Mouse (Mus musculus): ENCODE results near the gene Artn. TPM values are rescaled to one million over a fixed set of nuclear protein-coding genes. Genes with fewer than 3 reads are reported as not detected.

Gene Artn
- polyA plus RNA-seq, 1 experiment from 2014 or later: 0.50 TPM

DNA sequence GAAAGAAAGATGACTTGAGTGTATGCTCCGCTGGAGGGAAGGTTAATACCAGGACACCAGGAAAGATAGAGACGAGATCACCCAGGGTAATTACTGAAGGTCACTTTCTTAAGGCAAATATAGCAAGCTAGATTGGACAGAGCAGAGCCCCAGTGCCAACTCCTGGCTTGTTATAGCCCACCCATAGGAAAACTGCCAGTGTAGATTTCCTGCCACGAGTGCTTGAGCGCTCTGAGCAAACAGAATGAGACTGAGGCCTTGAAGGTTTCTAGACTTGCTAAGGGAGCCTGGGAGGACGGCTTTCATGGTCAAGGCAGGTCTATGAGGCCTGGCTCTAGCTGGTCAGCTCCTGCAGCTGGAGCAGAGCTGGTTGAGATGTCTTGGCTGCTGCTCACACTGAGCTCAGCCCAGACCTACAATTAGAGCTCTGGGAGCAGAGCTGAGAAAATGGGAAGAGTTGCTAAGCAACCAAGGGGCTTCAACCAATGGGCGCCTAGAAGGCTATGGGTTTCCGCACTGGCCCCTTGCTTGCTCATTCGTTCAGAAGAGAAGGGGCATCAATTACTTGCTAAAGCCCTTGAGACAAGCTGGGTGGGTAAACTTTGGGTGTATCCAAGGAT, 20.6 kb downstream of the Artn start:
- H3K4me2 ChIP-seq: no peak overlapping the region
- H3K9me3 ChIP-seq (replicated peaks; ENCODE audit: control insufficient read depth, low read length): no peaks in the 10 kb centered on the region
- H3K4me3 ChIP-seq (ENCODE audit: low read depth, low read length): no peak overlapping the region
- peaks cover 17% of the 10 kb centered on the region for H3K4me1 ChIP-seq (ENCODE audit: control insufficient read depth, insufficient read depth, low read length)
- no peaks in the 10 kb centered on the region for H3K27me3 ChIP-seq (ENCODE audit: control insufficient read depth, insufficient read depth, low read length)
- ATAC-seq (replicated peaks; ENCODE audit: insufficient number of reproducible peaks, low FRiP score, low TSS enrichment): no peak
- peaks cover 22% of the 10 kb centered on the region for H3K36me3 ChIP-seq (ENCODE audit: control insufficient read depth, insufficient read depth, low read length)
- H3K9ac ChIP-seq (ENCODE audit: low read depth, low read length): no peak overlapping the region
- no peak overlapping the region for H3K27ac ChIP-seq (ENCODE audit: low read depth, low read length)
- WGBS (ENCODE audit: insufficient replicate concordance): 85% methylated on average over 8 of the region's 8 CpGs

DNA sequence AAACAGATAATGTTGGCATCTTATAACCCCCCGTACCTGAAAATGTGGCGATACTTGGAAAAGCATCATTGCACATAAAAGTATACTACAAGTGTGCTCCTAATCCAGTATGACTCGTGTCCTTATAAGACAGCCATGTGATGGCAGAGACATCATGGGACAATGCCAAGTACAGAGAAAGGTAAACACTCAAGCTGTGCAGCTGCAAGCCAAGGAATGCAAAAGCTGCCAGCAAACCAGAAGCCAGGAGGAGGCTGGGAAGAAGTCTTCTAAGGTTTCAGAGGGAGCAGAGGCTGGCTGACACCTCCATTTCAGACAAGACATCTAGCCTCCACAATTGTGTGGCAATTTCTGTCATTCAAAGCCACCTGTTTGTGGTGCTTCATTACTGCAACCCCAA, 23.4 kb downstream of the Artn start:
- ATAC-seq (replicated peaks; ENCODE audit: insufficient number of reproducible peaks, low FRiP score, low TSS enrichment): no peak
- Histone ChIP-seq H3K4me3 (ENCODE audit: low read depth, low read length) (no peak overlapping the region), H3K27me3 (ENCODE audit: control insufficient read depth, insufficient read depth, low read length) (no peaks in the 10 kb centered on the region), H3K27ac (ENCODE audit: low read depth, low read length) (no peak overlapping the region), H3K9me3 (replicated peaks; ENCODE audit: control insufficient read depth, low read length) (no peaks in the 10 kb centered on the region), H3K36me3 (ENCODE audit: control insufficient read depth, insufficient read depth, low read length) (peaks cover 35% of the 10 kb centered on the region), H3K4me1 (ENCODE audit: control insufficient read depth, insufficient read depth, low read length) (peaks cover 4% of the 10 kb centered on the region; the same call in 1 of the 2 replicates), H3K4me2 (no peak overlapping the region), H3K9ac (ENCODE audit: low read depth, low read length) (no peak overlapping the region)
- 86% methylated on average over 3 of the region's 3 CpGs for WGBS (ENCODE audit: insufficient replicate concordance)

DNA sequence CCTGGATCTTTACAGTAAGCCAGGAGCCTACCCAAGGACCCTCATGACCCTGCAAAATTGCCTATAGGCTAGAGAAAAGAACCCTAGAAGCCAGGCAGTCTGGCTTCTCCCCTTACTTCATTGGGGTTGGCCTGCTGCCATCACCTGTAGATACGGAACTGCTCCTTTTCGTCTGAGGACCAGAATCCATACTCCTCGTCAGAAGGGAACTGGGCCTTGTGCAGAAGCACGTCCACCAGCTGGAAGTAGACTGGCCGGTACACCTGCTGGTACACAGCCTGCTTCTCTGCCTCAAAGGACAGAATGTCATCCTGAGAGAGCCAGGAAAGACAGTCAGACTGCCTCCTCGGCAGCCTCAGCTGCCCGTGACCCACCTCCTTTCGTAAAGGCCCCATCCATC, 24.8 kb downstream of the Artn start:
- H3K27me3 ChIP-seq (ENCODE audit: control insufficient read depth, insufficient read depth, low read length): no peaks in the 10 kb centered on the region
- H3K36me3 ChIP-seq (ENCODE audit: control insufficient read depth, insufficient read depth, low read length): peaks cover 43% of the 10 kb centered on the region
- H3K4me1 ChIP-seq (ENCODE audit: control insufficient read depth, insufficient read depth, low read length): peaks cover 4% of the 10 kb centered on the region; the same call in 1 of the 2 replicates
- H3K9ac ChIP-seq (ENCODE audit: low read depth, low read length): no peak overlapping the region
- ATAC-seq (replicated peaks; ENCODE audit: insufficient number of reproducible peaks, low FRiP score, low TSS enrichment): no peak
- no peak overlapping the region for H3K27ac ChIP-seq (ENCODE audit: low read depth, low read length)
- no peak overlapping the region for H3K4me3 ChIP-seq (ENCODE audit: low read depth, low read length)
- H3K4me2 ChIP-seq: no peak overlapping the region
- WGBS (ENCODE audit: insufficient replicate concordance): 88% methylated on average over 8 of the region's 8 CpGs
- H3K9me3 ChIP-seq (replicated peaks; ENCODE audit: control insufficient read depth, low read length): no peaks in the 10 kb centered on the region

DNA sequence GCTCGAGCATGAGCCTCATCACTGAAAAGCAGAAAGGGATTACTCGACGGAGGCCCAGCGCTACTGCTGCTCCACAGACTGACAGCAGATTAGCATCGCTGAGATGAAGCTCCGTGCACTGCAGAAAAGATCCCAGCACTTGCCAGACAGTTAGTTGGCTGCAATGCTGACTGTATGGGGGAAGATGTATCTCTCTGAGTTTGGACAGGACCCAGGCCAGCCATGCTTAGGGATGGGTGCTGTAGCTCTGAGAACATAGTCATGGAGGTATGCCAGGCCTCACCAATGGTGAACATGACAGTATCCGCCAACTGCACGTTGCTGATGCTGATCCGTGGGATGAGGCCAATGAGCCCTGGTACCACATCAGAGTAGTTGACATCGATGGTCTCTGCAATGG, 25.5 kb downstream of the Artn start:
- Histone ChIP-seq H3K9me3 (replicated peaks; ENCODE audit: control insufficient read depth, low read length) (no peaks in the 10 kb centered on the region), H3K4me1 (ENCODE audit: control insufficient read depth, insufficient read depth, low read length) (peaks cover 4% of the 10 kb centered on the region; the same call in 1 of the 2 replicates), H3K36me3 (ENCODE audit: control insufficient read depth, insufficient read depth, low read length) (peaks cover 49% of the 10 kb centered on the region), H3K27me3 (ENCODE audit: control insufficient read depth, insufficient read depth, low read length) (no peaks in the 10 kb centered on the region), H3K4me3 (ENCODE audit: low read depth, low read length) (no peak overlapping the region), H3K9ac (ENCODE audit: low read depth, low read length) (no peak overlapping the region), H3K27ac (ENCODE audit: low read depth, low read length) (no peak overlapping the region), H3K4me2 (no peak overlapping the region)
- 92% methylated on average over 10 of the region's 10 CpGs for WGBS (ENCODE audit: insufficient replicate concordance)
- ATAC-seq (replicated peaks; ENCODE audit: insufficient number of reproducible peaks, low FRiP score, low TSS enrichment): no peak

DNA sequence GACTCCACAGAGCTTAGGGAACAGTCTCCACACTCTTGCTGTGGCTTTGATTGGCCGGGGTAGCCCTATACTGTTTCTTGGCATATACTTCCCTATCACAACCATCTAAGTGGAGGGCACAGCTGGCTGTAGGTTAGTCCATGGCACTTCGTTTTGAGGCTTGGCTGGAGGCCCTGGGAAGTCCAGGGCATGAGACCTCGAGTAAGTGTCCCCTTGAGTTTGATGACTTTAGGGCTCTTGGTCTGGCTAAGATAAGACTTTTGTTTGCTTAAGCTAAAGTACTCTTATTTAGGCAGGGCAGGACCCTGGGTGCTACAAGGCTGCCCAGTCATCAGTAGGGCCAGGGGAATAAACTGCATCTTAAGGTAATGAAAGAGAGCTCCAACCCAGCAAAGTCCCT, 31.5 kb downstream of the Artn start:
- Histone ChIP-seq H3K27me3 (ENCODE audit: control insufficient read depth, insufficient read depth, low read length) (no peaks in the 10 kb centered on the region), H3K27ac (ENCODE audit: low read depth, low read length) (no peak overlapping the region), H3K4me2 (no peak overlapping the region), H3K4me3 (ENCODE audit: low read depth, low read length) (no peak overlapping the region), H3K36me3 (ENCODE audit: control insufficient read depth, insufficient read depth, low read length) (peaks cover 39% of the 10 kb centered on the region), H3K9ac (ENCODE audit: low read depth, low read length) (no peak overlapping the region), H3K4me1 (ENCODE audit: control insufficient read depth, insufficient read depth, low read length) (no peaks in the 10 kb centered on the region), H3K9me3 (replicated peaks; ENCODE audit: control insufficient read depth, low read length) (no peaks in the 10 kb centered on the region)
- no peak for ATAC-seq (replicated peaks; ENCODE audit: insufficient number of reproducible peaks, low FRiP score, low TSS enrichment)
- 73% methylated on average over 3 of the region's 3 CpGs for WGBS (ENCODE audit: insufficient replicate concordance)

DNA sequence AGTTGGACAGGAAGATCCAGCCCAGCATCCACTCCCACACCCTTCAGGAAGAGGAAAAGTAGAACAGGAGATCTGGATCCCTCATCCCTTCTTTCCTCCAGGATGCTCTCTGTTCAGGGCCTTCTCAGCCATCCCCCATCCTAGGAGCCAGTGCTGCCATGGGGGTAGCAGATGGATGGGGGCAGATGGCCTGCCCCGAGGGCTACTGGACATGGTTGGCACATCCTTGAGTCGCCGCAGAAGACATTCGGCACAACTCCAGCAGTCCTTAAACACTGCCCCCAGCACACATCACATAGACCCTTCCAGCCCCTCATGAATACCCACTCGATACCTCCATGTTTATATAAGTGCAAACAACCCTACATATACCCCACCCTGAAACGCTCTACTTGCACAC, 33.5 kb downstream of the Artn start:
- 92% methylated on average over 6 of the region's 6 CpGs for WGBS (ENCODE audit: insufficient replicate concordance)
- H3K36me3 ChIP-seq (ENCODE audit: control insufficient read depth, insufficient read depth, low read length): peaks cover 28% of the 10 kb centered on the region

DNA sequence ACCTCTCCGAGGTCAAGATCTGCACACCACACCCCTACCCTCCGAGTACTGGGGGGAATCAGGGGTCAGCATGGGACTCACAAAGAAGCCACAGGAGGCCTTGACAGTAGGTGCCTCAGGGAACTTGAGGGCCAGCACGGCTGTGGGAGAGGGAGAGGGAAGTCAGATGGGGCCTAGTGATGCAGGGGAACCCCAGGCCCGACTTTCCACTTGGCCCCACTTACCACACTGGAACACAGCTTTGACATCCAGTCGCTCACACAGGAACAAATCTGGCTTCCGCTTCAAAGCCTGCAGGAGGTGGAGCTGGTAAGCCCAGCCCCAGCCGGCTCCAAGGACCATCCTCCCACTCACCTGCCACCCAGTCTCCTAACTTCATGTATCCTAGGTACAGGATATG, 34.2 kb downstream of the Artn start:
- H3K36me3 ChIP-seq (ENCODE audit: control insufficient read depth, insufficient read depth, low read length): peaks cover 22% of the 10 kb centered on the region

More for the DNA sequence above, 33.5 kb downstream of the Artn start:
- no peak overlapping the region for H3K4me2 ChIP-seq
- H3K4me3 ChIP-seq (ENCODE audit: low read depth, low read length): no peak overlapping the region
- H3K4me1 ChIP-seq (ENCODE audit: control insufficient read depth, insufficient read depth, low read length): peaks cover 4% of the 10 kb centered on the region
- H3K9ac ChIP-seq (ENCODE audit: low read depth, low read length): no peak overlapping the region
- no peaks in the 10 kb centered on the region for H3K9me3 ChIP-seq (replicated peaks; ENCODE audit: control insufficient read depth, low read length)
- no peak for ATAC-seq (replicated peaks; ENCODE audit: insufficient number of reproducible peaks, low FRiP score, low TSS enrichment)
- no peaks in the 10 kb centered on the region for H3K27me3 ChIP-seq (ENCODE audit: control insufficient read depth, insufficient read depth, low read length)
- H3K27ac ChIP-seq (ENCODE audit: low read depth, low read length): no peak overlapping the region

DNA sequence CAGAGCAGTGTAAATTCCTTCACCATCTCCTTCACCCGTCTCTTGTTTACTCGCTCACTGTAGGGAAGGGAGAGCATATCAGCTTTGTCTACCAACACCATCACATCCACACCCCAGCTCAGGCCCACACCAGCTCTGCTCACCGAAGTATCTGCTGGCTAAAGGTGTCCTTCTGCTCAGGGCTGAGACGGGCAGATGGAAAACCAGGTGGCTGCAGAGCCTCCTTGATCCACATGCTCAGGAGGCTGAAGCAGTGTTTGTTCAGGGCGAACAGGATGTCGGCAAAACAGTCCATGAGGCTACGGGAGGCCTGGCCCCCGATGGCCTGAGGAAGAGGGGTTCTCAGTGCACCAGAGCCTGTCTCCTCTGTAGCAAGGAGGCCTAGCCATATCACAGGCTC, 35.0 kb downstream of the Artn start:
- H3K9me3 ChIP-seq (replicated peaks; ENCODE audit: control insufficient read depth, low read length): no peaks in the 10 kb centered on the region

More for the DNA sequence above, 34.2 kb downstream of the Artn start:
- H3K4me1 ChIP-seq (ENCODE audit: control insufficient read depth, insufficient read depth, low read length): peaks cover 4% of the 10 kb centered on the region
- H3K4me3 ChIP-seq (ENCODE audit: low read depth, low read length): no peak overlapping the region
- no peak overlapping the region for H3K9ac ChIP-seq (ENCODE audit: low read depth, low read length)
- 78% methylated on average over 7 of the region's 7 CpGs for WGBS (ENCODE audit: insufficient replicate concordance)
- ATAC-seq (replicated peaks; ENCODE audit: insufficient number of reproducible peaks, low FRiP score, low TSS enrichment): no peak
- H3K4me2 ChIP-seq: no peak overlapping the region
- H3K9me3 ChIP-seq (replicated peaks; ENCODE audit: control insufficient read depth, low read length): no peaks in the 10 kb centered on the region
- H3K27ac ChIP-seq (ENCODE audit: low read depth, low read length): no peak overlapping the region
- no peaks in the 10 kb centered on the region for H3K27me3 ChIP-seq (ENCODE audit: control insufficient read depth, insufficient read depth, low read length)

DNA sequence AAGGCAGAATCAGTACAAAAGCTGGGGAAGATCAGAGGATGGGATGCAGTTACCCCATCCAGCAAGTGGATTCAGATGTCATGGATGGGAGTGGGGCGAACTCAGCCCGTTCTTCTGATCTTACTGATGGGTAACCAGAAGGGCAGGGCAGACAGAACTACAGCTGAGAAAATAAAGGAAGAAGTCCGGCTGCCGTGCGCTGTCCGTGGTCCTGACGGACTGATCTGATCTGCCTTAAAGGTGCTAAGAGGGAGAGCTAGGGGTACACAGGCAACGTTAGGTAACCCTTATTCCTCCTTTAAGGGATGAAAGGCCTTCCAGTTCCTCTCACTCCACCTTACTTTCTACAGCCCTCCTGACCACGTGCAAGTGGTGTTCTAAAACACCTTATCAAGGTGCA, 36.2 kb downstream of the Artn start:
- H3K27me3 ChIP-seq (ENCODE audit: control insufficient read depth, insufficient read depth, low read length): no peaks in the 10 kb centered on the region
- H3K4me2 ChIP-seq: no peak overlapping the region
- no peak overlapping the region for H3K9ac ChIP-seq (ENCODE audit: low read depth, low read length)
- H3K4me1 ChIP-seq (ENCODE audit: control insufficient read depth, insufficient read depth, low read length): peaks cover 4% of the 10 kb centered on the region
- H3K36me3 ChIP-seq (ENCODE audit: control insufficient read depth, insufficient read depth, low read length): peaks cover 8% of the 10 kb centered on the region
- H3K27ac ChIP-seq (ENCODE audit: low read depth, low read length): no peak overlapping the region
- 11% methylated on average over 9 of the region's 9 CpGs for WGBS (ENCODE audit: insufficient replicate concordance)
- ATAC-seq (replicated peaks; ENCODE audit: insufficient number of reproducible peaks, low FRiP score, low TSS enrichment): no peak
- no peaks in the 10 kb centered on the region for H3K9me3 ChIP-seq (replicated peaks; ENCODE audit: control insufficient read depth, low read length)
- H3K4me3 ChIP-seq (ENCODE audit: low read depth, low read length): no peak overlapping the region

More for the DNA sequence above, 35.0 kb downstream of the Artn start:
- Histone ChIP-seq H3K36me3 (ENCODE audit: control insufficient read depth, insufficient read depth, low read length) (peaks cover 16% of the 10 kb centered on the region), H3K4me3 (ENCODE audit: low read depth, low read length) (no peak overlapping the region), H3K27ac (ENCODE audit: low read depth, low read length) (no peak overlapping the region), H3K9ac (ENCODE audit: low read depth, low read length) (no peak overlapping the region), H3K4me2 (no peak overlapping the region), H3K4me1 (ENCODE audit: control insufficient read depth, insufficient read depth, low read length) (peaks cover 4% of the 10 kb centered on the region), H3K27me3 (ENCODE audit: control insufficient read depth, insufficient read depth, low read length) (no peaks in the 10 kb centered on the region)
- ATAC-seq (replicated peaks; ENCODE audit: insufficient number of reproducible peaks, low FRiP score, low TSS enrichment): no peak
- 85% methylated on average over 8 of the region's 8 CpGs for WGBS (ENCODE audit: insufficient replicate concordance)
